Mouse (Mus musculus) intestine, embryonic 14.5 days (tissue): ENCODE data around the gene Arfgap2. TPM values are rescaled to one million over a fixed set of nuclear protein-coding genes. Genes with fewer than 3 reads are reported as not detected.

ENCODE experiments used
- ATAC-seq: fragments of 200-750 bp; cut with Nextera tagmentation; replicated peaks from 2 replicates; pipeline ENCODE4 v1.8.0; 2017; ENCODE audit warnings: low read depth, moderate number of reproducible peaks, moderate TSS enrichment, moderate library complexity; ENCODE audit not compliant: low FRiP score, low TSS enrichment
- DNase-seq: peaks from one replicate; pipeline ENCODE4 v3.0.0-alpha.2; 2018; ENCODE audit warnings: low spot score
- H3K27ac ChIP-seq: fragments of 300-500 bp; sonication (generic); 2 replicates; pipeline ENCODE4 v1.5.1; 2014; ENCODE audit warnings: low read depth, mild to moderate bottlenecking, control low read depth
- H3K27me3 ChIP-seq: fragments of 300-500 bp; sonication (generic); replicated peaks from 2 replicates; pipeline ENCODE4 v1.6.1; 2014; ENCODE audit warnings: low read length, control low read depth; ENCODE audit not compliant: control insufficient read depth, insufficient read depth
- H3K36me3 ChIP-seq: fragments of 300-500 bp; sonication (generic); 2 replicates; pipeline ENCODE4 v1.6.1; 2014; ENCODE audit warnings: low read length, control low read depth; ENCODE audit not compliant: control insufficient read depth, insufficient read depth
- H3K4me1 ChIP-seq: fragments of 300-500 bp; sonication (generic); replicated peaks from 2 replicates; pipeline ENCODE4 v1.6.1; 2014; ENCODE audit warnings: low read length, control low read depth, mixed read lengths; ENCODE audit not compliant: control insufficient read depth, insufficient read depth
- H3K4me2 ChIP-seq: fragments of 300-500 bp; sonication (generic); 2 replicates; pipeline ENCODE4 v1.6.1; 2014; ENCODE audit warnings: low read length
- H3K4me3 ChIP-seq: fragments of 300-500 bp; sonication (generic); 2 replicates; pipeline ENCODE4 v1.5.1; 2014; ENCODE audit warnings: low read depth, low read length, control low read depth, mixed read lengths
- H3K9ac ChIP-seq: fragments of 300-500 bp; sonication (generic); 2 replicates; pipeline ENCODE4 v1.6.1; 2014; ENCODE audit warnings: mild to moderate bottlenecking, low read length
- H3K9me3 ChIP-seq: fragments of 300-500 bp; sonication (generic); 2 replicates; pipeline ENCODE4 v1.6.1; 2016; ENCODE audit warnings: low read length, control low read depth; ENCODE audit not compliant: control insufficient read depth
- WGBS: fragments of 180-500 bp; shearing (Covaris S2); extraction: QIAGEN DNeasy Blood & Tissue Kit; methylation state at CpG from one replicate; pipeline ENCODE4 v1.1.7; 2014; 5-methylcytosine and 5-hydroxymethylcytosine counted together
- polyA plus RNA-seq: library from polyadenylated mRNA; unstranded; fragments of >200 nt; fragmentation: Nextera tagmentation; extraction: Ambion mirVana; gene quantifications from 2 replicates; pipeline ENCODE4 v1.2.1, GENCODE M21; 2014

Arfgap2 gene
- polyA plus RNA-seq, 1 experiment from 2014 or later: 72.4 TPM

DNA sequence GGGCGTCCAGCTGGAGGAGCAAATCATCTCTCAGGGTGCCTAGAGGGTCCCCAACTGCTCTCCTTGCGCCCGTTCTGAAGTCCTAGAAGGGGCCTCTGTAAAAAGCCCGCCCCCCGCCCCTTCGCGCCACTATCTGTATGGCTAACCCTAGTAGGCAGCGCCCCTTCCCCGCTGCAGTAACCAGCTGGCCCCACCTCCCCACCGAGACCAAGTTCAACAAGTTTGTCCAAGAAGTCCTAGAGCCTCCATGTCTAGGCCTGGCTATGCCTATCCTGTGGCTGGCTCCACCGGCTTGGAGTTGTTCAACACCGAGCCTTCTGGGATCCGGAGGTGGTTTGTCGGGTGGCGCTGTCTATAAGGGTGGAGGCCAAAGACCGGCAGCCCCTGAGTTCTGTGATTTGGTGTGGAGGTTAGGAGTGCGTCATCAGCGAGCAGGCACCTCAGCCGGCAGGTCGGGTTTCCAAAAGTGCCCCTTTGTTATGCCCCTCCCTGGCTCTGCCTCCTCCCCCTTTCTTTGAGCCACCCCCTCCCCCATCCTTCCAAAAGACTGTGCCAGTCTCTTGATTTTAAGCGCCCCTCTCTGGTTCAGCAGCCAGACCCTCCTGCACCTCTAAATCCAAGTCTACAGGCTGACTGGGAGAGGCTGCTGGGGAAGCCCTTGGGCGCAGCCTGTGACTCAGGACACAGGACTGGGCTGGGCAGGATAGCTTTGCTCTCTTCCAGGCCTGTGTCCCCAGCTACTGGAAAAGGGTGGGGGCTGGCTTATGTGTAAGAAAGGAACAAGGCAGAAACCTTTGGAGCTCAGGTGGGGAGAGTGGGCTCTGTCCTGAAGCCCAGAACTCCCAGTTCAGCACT, 7.4 kb upstream of the Arfgap2 start:
- H3K4me2 ChIP-seq: peak overlapping the region; percentile 89
- H3K4me1 ChIP-seq: peaks cover 17% of the 10 kb centered on the region
- peaks cover 5% of the 10 kb centered on the region for H3K36me3 ChIP-seq
- ATAC-seq (peak; percentile 72), DNase-seq (peak; percentile 81)
- 2% methylated on average over 22 of the region's 22 CpGs for WGBS
- no peaks in the 10 kb centered on the region for H3K9me3 ChIP-seq
- H3K27ac ChIP-seq: peak overlapping the region; percentile 47; the same call in 1 of the 2 replicates
- H3K27me3 ChIP-seq: peaks cover 21% of the 10 kb centered on the region
- H3K4me3 ChIP-seq: peak overlapping the region; percentile 63
- H3K9ac ChIP-seq: peak overlapping the region; percentile 49

DNA sequence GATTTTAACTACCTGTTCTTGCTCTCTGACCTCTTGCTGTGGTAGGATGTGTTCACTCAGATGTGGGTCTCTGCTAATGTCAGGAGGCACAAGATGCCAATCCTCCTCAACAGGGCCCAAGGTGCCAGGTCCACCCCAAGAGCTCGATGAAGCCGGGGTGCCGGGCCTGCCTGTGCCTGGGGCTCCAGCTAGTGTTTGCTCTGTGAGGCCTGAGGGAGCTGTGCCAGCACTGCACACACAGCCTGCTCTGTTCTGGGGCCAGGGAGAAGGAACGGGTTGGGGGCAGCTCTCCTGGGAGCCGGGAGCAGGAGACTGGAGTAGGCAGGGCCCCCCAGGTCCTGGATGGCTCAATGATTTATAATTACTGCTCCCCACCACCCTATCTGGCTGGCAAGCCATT, 6.7 kb upstream of the Arfgap2 start:
- H3K4me1 ChIP-seq: peaks cover 17% of the 10 kb centered on the region
- no peak overlapping the region for H3K27ac ChIP-seq
- peaks cover 21% of the 10 kb centered on the region for H3K27me3 ChIP-seq
- 62% methylated on average over 5 of the region's 5 CpGs for WGBS
- no peaks in the 10 kb centered on the region for H3K9me3 ChIP-seq
- peak overlapping the region; percentile 49 for H3K9ac ChIP-seq
- peak overlapping the region; percentile 89 for H3K4me2 ChIP-seq
- peak overlapping the region; percentile 63 for H3K4me3 ChIP-seq
- H3K36me3 ChIP-seq: peaks cover 12% of the 10 kb centered on the region
- no peak for DNase-seq
- no peak for ATAC-seq

DNA sequence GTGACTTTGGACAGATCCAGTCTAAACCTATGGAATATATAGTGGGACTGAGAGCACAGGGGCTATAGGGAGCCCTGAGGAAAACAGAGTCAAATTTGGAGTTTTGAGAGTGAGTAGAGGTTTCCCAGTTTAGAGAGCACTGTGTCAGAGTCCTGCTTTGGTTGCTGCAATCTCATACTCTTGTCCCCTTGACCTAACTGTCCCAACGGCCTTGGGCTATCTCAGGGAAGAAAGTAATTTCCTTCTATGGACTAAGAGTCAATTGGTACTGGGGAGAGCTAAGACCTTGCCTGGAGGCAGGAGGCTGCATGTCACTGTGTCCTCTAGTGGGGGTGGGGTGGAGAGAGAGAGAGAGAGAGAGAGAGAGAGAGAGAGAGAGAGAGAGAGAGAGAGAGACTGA, 5.9 kb upstream of the Arfgap2 start:
- peaks cover 19% of the 10 kb centered on the region for H3K36me3 ChIP-seq
- no peak overlapping the region for H3K4me2 ChIP-seq
- no peaks in the 10 kb centered on the region for H3K9me3 ChIP-seq
- no peak overlapping the region for H3K27ac ChIP-seq
- no peak overlapping the region for H3K9ac ChIP-seq
- ATAC-seq (no peak), DNase-seq (no peak)
- H3K4me3 ChIP-seq: no peak overlapping the region
- WGBS: 71% methylated on average over 1 of the region's 1 CpGs
- H3K4me1 ChIP-seq: peaks cover 17% of the 10 kb centered on the region
- H3K27me3 ChIP-seq: peaks cover 21% of the 10 kb centered on the region

- Histone ChIP-seq H3K4me3 (no peak overlapping the region), H3K4me2 (no peak overlapping the region), H3K9me3 (no peaks in the 10 kb centered on the region), H3K4me1 (peaks cover 22% of the 10 kb centered on the region), H3K27ac (no peak overlapping the region), H3K27me3 (peaks cover 18% of the 10 kb centered on the region), H3K36me3 (peaks cover 19% of the 10 kb centered on the region), H3K9ac (no peak overlapping the region)
- DNase-seq: no peak
- 96% methylated on average over 1 of the region's 1 CpGs for WGBS
- no peak for ATAC-seq
Measured at GRCm38 (mm10) chr2:91259493-91259892, 5.3 kb upstream of the Arfgap2 start.

GRCm38 (mm10) chr2:91263692-91264660, 798 bp upstream of the Arfgap2 start:
- no peaks in the 10 kb centered on the region for H3K27me3 ChIP-seq
- peak overlapping the region; percentile 92 for H3K9ac ChIP-seq
- peak overlapping the region; percentile 63 for H3K4me2 ChIP-seq
- peaks cover 44% of the 10 kb centered on the region for H3K36me3 ChIP-seq
- peak overlapping the region; percentile 91 for H3K4me3 ChIP-seq
- no peak for ATAC-seq
- WGBS: 86% methylated on average over 17 of the region's 17 CpGs
- DNase-seq: no peak
- no peaks in the 10 kb centered on the region for H3K9me3 ChIP-seq
- H3K27ac ChIP-seq: peak overlapping the region; percentile 77
- peaks cover 16% of the 10 kb centered on the region for H3K4me1 ChIP-seq

DNA sequence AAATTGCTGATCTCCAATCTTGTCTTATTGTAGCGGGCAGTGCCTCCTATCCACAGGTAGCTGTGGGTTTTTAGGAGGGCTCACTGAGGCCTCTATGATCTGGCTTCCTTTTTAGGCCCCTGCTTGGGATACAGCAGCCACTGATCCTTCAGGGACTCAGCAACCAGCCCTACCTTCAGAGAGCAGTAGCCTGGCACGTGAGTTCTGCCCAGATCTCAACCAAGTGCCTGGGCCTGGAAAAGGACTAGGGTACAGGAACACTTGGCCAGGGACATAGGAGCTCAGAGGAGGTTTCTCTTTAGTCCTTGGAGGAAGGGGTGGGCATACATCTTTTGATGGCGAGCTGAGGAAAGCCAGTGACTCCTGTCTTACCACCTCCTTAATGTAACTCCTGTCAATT, 3.3 kb downstream of the Arfgap2 start:
- WGBS: 89% methylated on average over 3 of the region's 3 CpGs
- ATAC-seq (no peak), DNase-seq (no peak)
- Histone ChIP-seq H3K4me1 (peaks cover 16% of the 10 kb centered on the region), H3K36me3 (peaks cover 72% of the 10 kb centered on the region), H3K27ac (no peak overlapping the region), H3K9me3 (no peaks in the 10 kb centered on the region), H3K27me3 (no peaks in the 10 kb centered on the region), H3K4me2 (no peak overlapping the region), H3K9ac (no peak overlapping the region), H3K4me3 (no peak overlapping the region)

DNA sequence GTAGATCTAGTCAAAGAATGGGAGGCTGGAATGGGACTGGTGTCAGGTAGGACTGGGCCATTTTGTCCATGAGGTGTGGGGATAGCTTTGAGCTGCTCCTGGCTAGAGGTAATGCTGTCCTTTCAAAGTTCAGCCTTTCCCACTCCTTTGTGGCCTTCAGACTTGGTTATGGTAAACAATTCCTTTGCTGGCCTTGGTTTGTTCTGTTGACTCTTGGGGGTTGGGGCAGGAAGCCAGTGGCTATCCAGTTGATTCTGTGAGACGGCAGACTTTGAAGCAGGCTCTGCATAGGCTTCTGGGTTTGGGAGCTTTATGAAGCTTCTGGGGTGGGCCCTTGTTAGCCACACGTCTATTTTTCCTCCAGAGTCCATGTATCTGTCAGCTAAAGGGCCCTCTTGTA, 3.9 kb downstream of the Arfgap2 start:
- Histone ChIP-seq H3K9me3 (no peaks in the 10 kb centered on the region), H3K4me3 (no peak overlapping the region), H3K4me1 (peaks cover 16% of the 10 kb centered on the region), H3K9ac (no peak overlapping the region), H3K36me3 (peaks cover 72% of the 10 kb centered on the region), H3K27ac (no peak overlapping the region), H3K4me2 (no peak overlapping the region), H3K27me3 (no peaks in the 10 kb centered on the region)
- DNase-seq (no peak), ATAC-seq (no peak)
- 72% methylated on average over 2 of the region's 2 CpGs for WGBS

DNA sequence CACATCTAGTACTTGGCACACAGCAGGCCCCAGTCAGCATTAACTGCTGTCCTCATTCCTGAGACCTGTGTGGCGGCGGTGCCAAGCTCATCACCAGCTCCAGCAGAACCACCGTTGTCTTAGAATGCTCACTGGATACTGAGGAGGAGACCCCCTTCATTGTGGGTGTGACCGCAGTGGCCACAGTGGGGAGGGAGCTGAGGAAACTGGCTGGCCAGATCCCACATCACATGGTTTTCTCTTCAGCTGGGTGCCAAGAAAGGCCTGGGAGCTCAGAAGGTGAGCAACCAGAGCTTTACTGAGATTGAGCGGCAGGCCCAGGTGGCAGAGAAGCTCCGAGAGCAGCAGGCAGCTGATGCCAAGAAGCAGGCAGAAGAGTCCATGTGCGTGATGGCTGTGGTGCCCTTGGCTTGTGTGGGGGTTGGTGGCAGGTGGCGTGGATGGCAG, 4.9 kb downstream of the Arfgap2 start:
- ATAC-seq: no peak
- Histone ChIP-seq H3K27me3 (no peaks in the 10 kb centered on the region), H3K36me3 (peaks cover 81% of the 10 kb centered on the region), H3K4me2 (no peak overlapping the region), H3K4me1 (peaks cover 9% of the 10 kb centered on the region), H3K4me3 (no peak overlapping the region), H3K9ac (no peak overlapping the region), H3K27ac (no peak overlapping the region), H3K9me3 (no peaks in the 10 kb centered on the region)
- no peak for DNase-seq
- 95% methylated on average over 8 of the region's 8 CpGs for WGBS
